Comparison of ENCODE assay signal across 20 mouse cellular contexts in genomic region chr7:101684671-101685070, GRCm38 (mm10). TPM values are rescaled to one million over a fixed set of nuclear protein-coding genes. Genes with fewer than 3 reads are reported as not detected.
DNase-seq lines count a peak whose midpoint lies in the region; ATAC-seq lines count a peak whose summit lies in the region.
"Had no signal": no experiment of that assay in that cellular context is flagged by ENCODE, and none has a peak within 500 bp of the region (broad histone marks: within the 10 kb centered on the region; RNA-seq: fewer than 3 reads in every experiment).

No protein-coding gene starts in this region.

- no peaks in the 10 kb centered on the region for H3K9me3 ChIP-seq in heart, embryonic 10.5 days
- H3K9me3 ChIP-seq in heart, embryonic 12.5 days (replicated peaks): no peaks in the 10 kb centered on the region
- H3K9me3 ChIP-seq in midbrain, embryonic 11.5 days (ENCODE audit: control insufficient read depth, low read length): no peaks in the 10 kb centered on the region
- no peaks in the 10 kb centered on the region for H3K9me3 ChIP-seq in midbrain, embryonic 13.5 days
- no peaks in the 10 kb centered on the region for H3K9me3 ChIP-seq in intestine, embryonic 16.5 days (ENCODE audit: control insufficient read depth, low read length)
- H3K9me3 ChIP-seq: embryonic facial prominence, embryonic 15.5 days; G1E; hindbrain, embryonic 15.5 days had no signal

- H3K4me1 ChIP-seq in heart, embryonic 10.5 days: peaks cover 28% of the 10 kb centered on the region
- peaks cover 21% of the 10 kb centered on the region for H3K4me1 ChIP-seq in heart, embryonic 12.5 days (replicated peaks)
- H3K4me1 ChIP-seq in midbrain, embryonic 11.5 days (ENCODE audit: control insufficient read depth, insufficient read depth, low read length): peaks cover 20% of the 10 kb centered on the region
- H3K4me1 ChIP-seq in midbrain, embryonic 13.5 days (replicated peaks): peaks cover 27% of the 10 kb centered on the region
- H3K4me1 ChIP-seq in intestine, embryonic 16.5 days (ENCODE audit: control insufficient read depth, insufficient read depth, low read length): no peaks in the 10 kb centered on the region
- H3K4me1 ChIP-seq: embryonic facial prominence, embryonic 15.5 days had no signal

- ATAC-seq in heart, embryonic 12.5 days (ENCODE audit: insufficient number of reproducible peaks, low FRiP score): no peak
- ATAC-seq in midbrain, embryonic 11.5 days (ENCODE audit: low FRiP score): no peak
- no peak for ATAC-seq in midbrain, embryonic 13.5 days
- peak; percentile 83 for ATAC-seq in intestine, embryonic 16.5 days
- ATAC-seq: activated CD4-positive, CD25-positive, alpha-beta regulatory T cell, adult 4 months; inflammation-experienced regulatory T-cells, adult 6 months had no signal

- H3K4me3 ChIP-seq in heart, embryonic 10.5 days: no peak overlapping the region
- H3K4me3 ChIP-seq in heart, embryonic 12.5 days: no peak overlapping the region
- no peak overlapping the region for H3K4me3 ChIP-seq in midbrain, embryonic 11.5 days (ENCODE audit: low read depth, low read length)
- H3K4me3 ChIP-seq in midbrain, embryonic 13.5 days (replicated peaks): no peak overlapping the region
- no peak overlapping the region for H3K4me3 ChIP-seq in intestine, embryonic 16.5 days (ENCODE audit: low read length)
- H3K4me3 ChIP-seq: embryonic facial prominence, embryonic 15.5 days; erythroblast, embryonic 14.5 days; hindbrain, embryonic 15.5 days had no signal

- peaks cover 13% of the 10 kb centered on the region; the same call in 1 of the 2 replicates for H3K36me3 ChIP-seq in heart, embryonic 10.5 days
- peaks cover 6% of the 10 kb centered on the region for H3K36me3 ChIP-seq in heart, embryonic 12.5 days
- H3K36me3 ChIP-seq in midbrain, embryonic 11.5 days (ENCODE audit: control insufficient read depth, insufficient read depth, low read length): no peaks in the 10 kb centered on the region
- peaks cover 15% of the 10 kb centered on the region; the same call in 1 of the 2 replicates for H3K36me3 ChIP-seq in midbrain, embryonic 13.5 days
- H3K36me3 ChIP-seq in intestine, embryonic 16.5 days (ENCODE audit: control insufficient read depth, insufficient read depth, low read length): no peaks in the 10 kb centered on the region

- no peak overlapping the region for H3K4me2 ChIP-seq in heart, embryonic 12.5 days
- peak overlapping the region; percentile 8; the same call in 1 of the 2 replicates for H3K4me2 ChIP-seq in midbrain, embryonic 11.5 days
- H3K4me2 ChIP-seq in midbrain, embryonic 13.5 days (replicated peaks): no peak overlapping the region
- H3K4me2 ChIP-seq in intestine, embryonic 16.5 days (ENCODE audit: low read depth, low read length): no peak overlapping the region
- H3K4me2 ChIP-seq: embryonic facial prominence, embryonic 15.5 days; heart, embryonic 11.5 days; hindbrain, embryonic 15.5 days had no signal

- DNase-seq in heart, embryonic 10.5 days (ENCODE audit: low spot score): peak; percentile 51
- no peak for DNase-seq in midbrain, embryonic 11.5 days (ENCODE audit: low spot score, missing footprints)
- DNase-seq in ES-CJ7 (ENCODE audit: low read depth, low spot score): peak; percentile 41
- no peak for DNase-seq in cerebellum, adult 11-12 months
- no peak for DNase-seq in lung, postnatal 36 days
- DNase-seq: adrenal gland, postnatal 25 days; cerebellum, adult 8-10 months; cerebellum, postnatal 14 days; gastrocnemius, postnatal 10 days; heart, adult 18-20 months had no signal

- no peak overlapping the region for H3K9ac ChIP-seq in heart, embryonic 12.5 days
- H3K9ac ChIP-seq in midbrain, embryonic 11.5 days (ENCODE audit: low read length): no peak overlapping the region
- no peak overlapping the region for H3K9ac ChIP-seq in midbrain, embryonic 13.5 days (replicated peaks)
- no peak overlapping the region for H3K9ac ChIP-seq in intestine, embryonic 16.5 days (ENCODE audit: low read depth, low read length)
- H3K9ac ChIP-seq: embryonic facial prominence, embryonic 15.5 days; hindbrain, embryonic 15.5 days had no signal

- no peaks in the 10 kb centered on the region for H3K27me3 ChIP-seq in heart, embryonic 10.5 days (ENCODE audit: insufficient read depth, poor library complexity, severe bottlenecking)
- H3K27me3 ChIP-seq in heart, embryonic 12.5 days (replicated peaks): no peaks in the 10 kb centered on the region
- H3K27me3 ChIP-seq in midbrain, embryonic 11.5 days (ENCODE audit: control insufficient read depth, insufficient read depth, low read length): no peaks in the 10 kb centered on the region
- no peaks in the 10 kb centered on the region for H3K27me3 ChIP-seq in midbrain, embryonic 13.5 days
- H3K27me3 ChIP-seq in intestine, embryonic 16.5 days (replicated peaks; ENCODE audit: control insufficient read depth, insufficient read depth, low read length): no peaks in the 10 kb centered on the region
- H3K27me3 ChIP-seq: embryonic facial prominence, embryonic 15.5 days; hindbrain, embryonic 15.5 days had no signal

- WGBS in heart, embryonic 10.5 days: 37% methylated on average over 3 of the region's 3 CpGs
- WGBS in heart, embryonic 12.5 days: 54% methylated on average over 3 of the region's 3 CpGs
- WGBS in midbrain, embryonic 11.5 days: 25% methylated on average over 3 of the region's 3 CpGs
- WGBS in midbrain, embryonic 13.5 days: 24% methylated on average over 3 of the region's 3 CpGs
- 57% methylated on average over 3 of the region's 3 CpGs for WGBS in intestine, embryonic 16.5 days

- H3K27ac ChIP-seq in heart, embryonic 10.5 days: no peak overlapping the region
- H3K27ac ChIP-seq in heart, embryonic 12.5 days (ENCODE audit: poor library complexity, severe bottlenecking): no peak overlapping the region
- H3K27ac ChIP-seq in midbrain, embryonic 11.5 days (ENCODE audit: low read depth, low read length): no peak overlapping the region
- H3K27ac ChIP-seq in midbrain, embryonic 13.5 days: no peak overlapping the region
- H3K27ac ChIP-seq in intestine, embryonic 16.5 days (ENCODE audit: low read length): no peak overlapping the region
- H3K27ac ChIP-seq: embryonic facial prominence, embryonic 15.5 days; hindbrain, embryonic 15.5 days had no signal

RNA-seq across cellular contexts. Expression of gene Clpb, which starts 21.2 kb away (rescaled TPM):
- polyA plus RNA-seq in heart, embryonic 10.5 days (2016; fragmentation: Nextera tagmentation; extraction: Ambion mirVana): 55.9 and 63.0 TPM in 2 replicates
- 44.8 and 47.8 TPM in 2 replicates for polyA plus RNA-seq in heart, embryonic 12.5 days (2016; fragmentation: Nextera tagmentation; extraction: Ambion mirVana)
- polyA plus RNA-seq in midbrain, embryonic 11.5 days (2014; fragmentation: Nextera tagmentation; extraction: Ambion mirVana): 33.6 and 38.8 TPM in 2 replicates
- polyA plus RNA-seq in midbrain, embryonic 13.5 days (2015; fragmentation: Nextera tagmentation; extraction: Ambion mirVana): 31.9 and 33.7 TPM in 2 replicates
- polyA plus RNA-seq in intestine, embryonic 16.5 days (2015; fragmentation: Nextera tagmentation; extraction: Ambion mirVana): 52.7 and 53.3 TPM in 2 replicates

Comparison
In these comparisons a context has a peak if more than half of its experiments do, and no peak if none do; other contexts are left out.
1. DNase-seq: peak in heart, embryonic 10.5 days (single experiment) and ES-CJ7 (single experiment); none in midbrain, embryonic 11.5 days (single experiment), cerebellum, adult 11-12 months (single experiment) and lung, postnatal 36 days (single experiment).